Mouse (Mus musculus) limb, embryonic 12.5 days (tissue): ENCODE data around the gene Dglucy. TPM values are rescaled to one million over a fixed set of nuclear protein-coding genes. Genes with fewer than 3 reads are reported as not detected.

ENCODE experiments used
- ATAC-seq: fragments of 200-750 bp; cut with Nextera tagmentation; 2 replicates; pipeline ENCODE4 v1.8.0; 2017; ENCODE audit warnings: low read depth, moderate TSS enrichment; ENCODE audit not compliant: insufficient number of reproducible peaks, insufficient read depth, low FRiP score, low TSS enrichment
- H3K27ac ChIP-seq: fragments of 300-500 bp; sonication (generic); 2 replicates; pipeline ENCODE4 v1.5.1; 2016; ENCODE audit warnings: mild to moderate bottlenecking, moderate library complexity
- H3K27me3 ChIP-seq: fragments of 300-500 bp; sonication (generic); 2 replicates; pipeline ENCODE4 v1.6.1; 2016; ENCODE audit warnings: mild to moderate bottlenecking, moderate library complexity
- H3K36me3 ChIP-seq: fragments of 300-500 bp; sonication (generic); 2 replicates; pipeline ENCODE4 v1.6.1; 2016; ENCODE audit warnings: mild to moderate bottlenecking, moderate library complexity
- H3K4me1 ChIP-seq: fragments of 300-500 bp; sonication (generic); replicated peaks from 2 replicates; pipeline ENCODE4 v1.6.1; 2016
- H3K4me2 ChIP-seq: fragments of 300-500 bp; sonication (generic); 2 replicates; pipeline ENCODE4 v1.6.1; 2016; ENCODE audit warnings: mild to moderate bottlenecking, moderate library complexity
- H3K4me3 ChIP-seq: fragments of 300-500 bp; sonication (generic); replicated peaks from 2 replicates; pipeline ENCODE4 v1.5.1; 2016; ENCODE audit warnings: mild to moderate bottlenecking
- H3K9ac ChIP-seq: fragments of 300-500 bp; sonication (generic); replicated peaks from 2 replicates; pipeline ENCODE4 v1.6.1; 2016; ENCODE audit warnings: mild to moderate bottlenecking, moderate library complexity
- H3K9me3 ChIP-seq: fragments of 300-500 bp; sonication (generic); 2 replicates; pipeline ENCODE4 v1.6.1; 2016; ENCODE audit warnings: mild to moderate bottlenecking, moderate library complexity
- WGBS: fragments of 180-500 bp; shearing (Covaris S2); methylation state at CpG from one replicate; pipeline ENCODE4 v1.1.7; 2016; 5-methylcytosine and 5-hydroxymethylcytosine counted together
- polyA plus RNA-seq: library from polyadenylated mRNA; unstranded; fragments of >200 nt; fragmentation: Nextera tagmentation; extraction: Ambion mirVana; gene quantifications from 2 replicates; pipeline ENCODE4 v1.2.1, GENCODE M21; 2016

Dglucy gene
- polyA plus RNA-seq, result 0.99 and 1.5 TPM in 2 replicates

DNA sequence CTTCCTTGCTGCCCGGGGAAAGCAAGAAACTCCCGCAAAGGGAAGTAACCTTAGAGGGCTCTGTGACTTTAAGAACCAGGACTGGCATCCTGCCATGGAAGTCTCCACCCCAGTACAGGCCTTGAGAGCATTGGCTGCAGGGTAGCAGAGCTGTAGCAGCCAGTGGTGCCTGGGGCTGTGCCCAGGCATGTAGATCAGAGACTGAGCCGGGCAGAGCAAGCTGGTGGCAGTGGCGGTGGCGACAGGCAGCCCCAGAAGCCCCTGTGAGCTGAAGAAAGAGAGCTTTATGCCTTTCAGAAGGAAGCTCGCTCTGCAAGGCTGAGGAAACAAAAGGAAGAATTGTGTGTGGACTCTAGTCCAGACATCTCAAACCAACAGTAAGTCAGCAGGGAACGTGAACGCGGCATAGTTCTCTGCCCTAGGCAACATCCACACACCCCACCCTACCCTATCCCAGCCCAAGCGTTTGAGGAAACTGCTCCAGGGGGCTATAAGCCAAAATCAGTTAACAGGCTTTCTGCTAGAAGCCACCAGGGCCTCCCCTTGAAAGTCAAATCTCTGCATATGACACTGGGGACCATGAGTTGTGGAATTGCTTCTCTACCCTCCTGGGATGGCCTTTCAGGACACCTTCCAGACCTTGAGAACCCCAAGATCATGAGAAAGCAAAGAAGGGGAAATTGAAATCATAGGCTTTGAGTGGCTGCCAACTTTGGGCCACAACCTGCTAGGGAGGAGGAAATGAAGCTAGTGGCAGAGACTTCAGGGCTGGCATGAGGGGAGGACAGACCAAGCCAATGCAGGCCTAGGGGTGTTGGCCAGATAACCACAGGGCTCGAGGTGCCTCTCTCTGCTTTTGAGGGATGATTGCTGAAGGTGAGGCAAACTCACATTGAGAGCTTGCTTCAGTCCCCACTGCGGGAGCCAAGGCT lies at the start of gene Dglucy:
Dglucy (plus strand) TSS at position 124 of the 932 bp plus-strand sequence.
- Histone ChIP-seq H3K4me1 (peaks cover 12% of the 10 kb centered on the region), H3K9ac (peak within 1 kb of the TSS; percentile 37; the same call in 1 of the 2 replicates), H3K36me3 (no peaks in the 10 kb centered on the region), H3K4me3 (peak within 1 kb of the TSS; percentile 15), H3K4me2 (peak within 1 kb of the TSS; percentile 35), H3K9me3 (no peaks in the 10 kb centered on the region), H3K27me3 (no peaks in the 10 kb centered on the region), H3K27ac (peak within 1 kb of the TSS; percentile 79)
- 62% methylated on average over 12 of the region's 12 CpGs for WGBS
- ATAC-seq, result peak; percentile 77; the same call in 1 of the 2 replicates

DNA sequence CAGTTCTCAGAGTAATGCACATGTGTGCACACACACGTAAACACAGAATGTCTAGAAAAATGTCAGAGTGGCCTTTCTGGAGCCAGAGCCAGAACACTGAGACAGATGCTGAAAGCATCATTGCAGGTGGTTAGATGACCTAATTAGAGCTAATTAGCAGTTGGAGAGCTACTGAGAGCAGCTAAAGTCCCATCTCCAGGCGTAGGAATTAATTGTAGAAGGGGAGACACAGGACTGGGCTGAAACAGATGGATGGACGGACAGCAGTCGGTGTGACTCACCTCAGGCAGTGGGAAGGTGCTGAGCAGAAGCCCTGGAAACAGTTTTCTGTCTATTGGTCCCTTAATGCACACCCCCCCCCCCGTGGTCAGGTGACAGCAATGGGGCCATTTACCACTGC lies 43.7 kb upstream of the Dglucy start:
- Histone ChIP-seq H3K4me2 (no peak overlapping the region), H3K4me1 (no peaks in the 10 kb centered on the region), H3K9me3 (no peaks in the 10 kb centered on the region), H3K36me3 (no peaks in the 10 kb centered on the region), H3K27ac (no peak overlapping the region), H3K4me3 (no peak overlapping the region), H3K27me3 (no peaks in the 10 kb centered on the region), H3K9ac (no peak overlapping the region)
- no peak for ATAC-seq
- WGBS, result 60% methylated on average over 5 of the region's 5 CpGs

DNA sequence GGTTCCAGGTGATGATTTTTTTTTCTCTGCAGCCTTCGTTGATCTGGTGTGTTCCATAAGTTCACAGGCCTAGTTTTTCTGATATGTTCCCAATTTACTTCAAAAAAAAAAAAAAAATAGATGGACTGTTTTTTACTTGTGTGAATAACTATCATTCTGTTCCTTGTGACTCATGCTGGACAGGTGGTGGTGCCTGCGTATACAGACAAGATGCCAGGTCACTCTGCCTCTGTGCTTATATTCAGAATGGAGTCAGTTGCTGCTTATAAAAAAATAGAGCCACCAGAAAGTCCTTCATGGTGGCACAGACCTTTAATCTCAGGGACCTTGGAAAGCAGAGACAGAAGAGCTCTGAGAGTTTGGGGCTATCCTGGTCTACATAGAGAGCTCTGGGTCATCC lies 43.3 kb upstream of the Dglucy start:
- Histone ChIP-seq H3K9ac (no peak overlapping the region), H3K4me3 (no peak overlapping the region), H3K4me1 (no peaks in the 10 kb centered on the region), H3K27ac (no peak overlapping the region), H3K27me3 (no peaks in the 10 kb centered on the region), H3K9me3 (no peaks in the 10 kb centered on the region), H3K36me3 (no peaks in the 10 kb centered on the region), H3K4me2 (no peak overlapping the region)
- 50% methylated on average over 2 of the region's 2 CpGs for WGBS
- ATAC-seq, result no peak

DNA sequence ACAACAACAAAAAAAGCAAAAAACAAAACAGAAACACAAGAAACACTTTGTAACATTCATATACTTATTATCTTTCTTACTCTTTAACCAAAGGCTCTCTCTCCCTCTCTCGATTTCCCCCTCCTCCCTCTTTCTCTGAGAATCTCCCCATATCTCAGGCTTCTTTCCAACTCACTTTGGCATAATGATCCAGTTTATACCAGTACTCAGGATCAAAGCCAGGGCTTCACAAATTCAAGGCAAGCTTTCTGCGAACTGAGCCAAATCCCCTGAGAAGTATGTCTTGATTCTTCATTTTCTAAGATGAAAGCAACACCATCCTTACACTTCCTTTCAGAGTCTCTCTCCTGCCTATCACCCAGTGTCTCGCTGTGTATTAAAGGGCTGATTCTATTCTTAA lies 40.4 kb upstream of the Dglucy start:
- Histone ChIP-seq H3K9me3 (no peaks in the 10 kb centered on the region), H3K36me3 (no peaks in the 10 kb centered on the region), H3K4me3 (no peak overlapping the region), H3K27ac (no peak overlapping the region), H3K4me1 (no peaks in the 10 kb centered on the region), H3K27me3 (no peaks in the 10 kb centered on the region), H3K9ac (no peak overlapping the region), H3K4me2 (no peak overlapping the region)
- WGBS, result 74% methylated on average over 3 of the region's 3 CpGs
- no peak for ATAC-seq

DNA sequence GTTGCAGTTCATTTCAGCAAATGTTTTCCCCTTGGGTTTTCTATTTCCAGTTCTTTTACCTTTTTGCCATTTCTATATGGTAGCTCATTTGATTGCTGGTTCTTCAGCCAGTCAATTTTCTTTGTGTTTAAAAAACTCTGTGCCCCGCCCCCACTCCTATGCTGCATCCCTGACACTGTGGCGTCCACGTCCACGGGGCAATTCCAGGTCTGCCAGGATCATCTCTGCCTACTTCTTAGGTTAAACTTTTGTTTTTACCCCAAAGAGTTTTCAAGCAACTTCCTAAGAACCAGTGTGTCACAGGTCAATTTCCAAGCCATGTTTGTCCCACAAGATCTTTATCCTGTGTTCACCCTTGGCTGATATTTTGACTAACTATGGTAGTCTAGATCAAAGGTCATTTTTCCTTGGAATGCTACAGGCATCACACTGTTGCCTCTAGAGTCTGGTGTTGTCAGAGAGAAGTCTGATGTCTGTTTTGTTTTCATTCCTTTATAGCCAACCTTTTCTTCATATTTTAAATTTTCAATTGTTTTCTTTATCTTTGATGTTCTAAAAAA lies 39.8 kb upstream of the Dglucy start:
- ATAC-seq, result no peak
- 75% methylated on average over 4 of the region's 4 CpGs for WGBS
- Histone ChIP-seq H3K27me3 (no peaks in the 10 kb centered on the region), H3K9ac (no peak overlapping the region), H3K9me3 (no peaks in the 10 kb centered on the region), H3K4me1 (no peaks in the 10 kb centered on the region), H3K36me3 (no peaks in the 10 kb centered on the region), H3K4me2 (no peak overlapping the region), H3K27ac (no peak overlapping the region), H3K4me3 (no peak overlapping the region)

DNA sequence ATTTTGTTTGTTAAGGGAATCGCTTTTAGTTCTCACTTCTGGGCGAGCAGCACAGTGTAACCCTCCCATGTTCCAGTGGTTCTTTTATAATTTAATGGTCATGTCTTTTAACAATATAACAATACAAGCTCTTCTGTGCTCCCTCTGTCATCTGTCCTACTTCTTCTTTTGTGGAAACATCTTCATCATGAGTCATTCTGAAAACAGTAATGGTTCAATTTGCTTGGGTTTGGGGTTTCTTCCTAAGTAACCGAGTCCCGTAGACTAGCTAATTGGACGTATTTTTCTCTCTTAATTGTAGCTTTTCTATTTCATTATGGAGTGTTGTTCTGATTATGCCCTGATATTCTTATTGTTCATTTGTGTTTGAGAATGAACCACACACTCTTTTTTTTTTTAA lies 38.5 kb upstream of the Dglucy start:
- no peaks in the 10 kb centered on the region for H3K27me3 ChIP-seq
- ATAC-seq, result no peak
- H3K9me3 ChIP-seq, result no peaks in the 10 kb centered on the region
- H3K9ac ChIP-seq, result no peak overlapping the region
- 89% methylated on average over 5 of the region's 5 CpGs for WGBS
- H3K27ac ChIP-seq, result no peak overlapping the region
- H3K36me3 ChIP-seq, result no peaks in the 10 kb centered on the region
- no peak overlapping the region for H3K4me2 ChIP-seq
- no peaks in the 10 kb centered on the region for H3K4me1 ChIP-seq
- no peak overlapping the region for H3K4me3 ChIP-seq

DNA sequence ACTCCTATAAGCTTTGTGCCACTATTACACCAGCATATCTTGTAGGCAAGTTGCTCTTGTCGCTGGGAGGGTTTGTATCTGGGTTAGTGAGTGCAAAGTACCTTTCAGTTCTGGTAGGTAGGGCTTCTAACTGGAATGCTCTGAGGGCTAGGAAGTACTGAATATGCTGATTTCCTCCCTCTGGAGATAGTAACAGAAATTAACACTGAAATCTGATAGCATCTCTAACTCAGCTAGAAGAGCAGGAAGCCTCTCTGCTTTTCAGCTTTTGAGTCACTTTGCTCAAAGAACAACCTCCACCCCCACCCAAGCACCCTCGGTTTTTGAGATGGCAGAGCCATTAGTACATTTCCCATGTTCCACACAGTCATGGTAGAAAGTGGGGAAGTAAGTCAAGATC lies 36.4 kb upstream of the Dglucy start:
- no peaks in the 10 kb centered on the region for H3K4me1 ChIP-seq
- no peaks in the 10 kb centered on the region for H3K36me3 ChIP-seq
- no peak overlapping the region for H3K9ac ChIP-seq
- H3K9me3 ChIP-seq, result no peaks in the 10 kb centered on the region
- H3K4me3 ChIP-seq, result no peak overlapping the region
- H3K27me3 ChIP-seq, result no peaks in the 10 kb centered on the region
- no peak overlapping the region for H3K27ac ChIP-seq
- no peak for ATAC-seq
- no peak overlapping the region for H3K4me2 ChIP-seq
- WGBS, result 67% methylated on average over 2 of the region's 2 CpGs

DNA sequence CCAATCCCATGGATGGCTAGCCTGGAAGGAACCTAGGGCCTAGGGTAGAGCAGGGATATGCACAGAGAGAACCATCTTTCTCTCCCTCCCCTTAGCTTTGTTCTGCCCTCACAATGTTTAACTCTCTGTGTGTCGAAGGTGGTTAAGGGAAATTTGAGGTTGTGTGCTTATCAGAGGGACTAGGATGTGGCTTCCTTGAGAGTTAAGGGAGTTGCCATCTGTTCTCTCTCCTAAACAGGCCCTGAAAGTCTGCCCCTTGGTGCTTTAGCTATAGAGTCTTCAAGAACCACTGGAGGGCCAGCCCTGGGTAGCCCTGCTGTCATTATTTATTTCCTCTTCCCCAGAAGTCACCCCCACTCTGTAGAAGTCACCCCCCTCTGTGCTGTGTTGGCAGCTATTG lies 25.9 kb upstream of the Dglucy start:
- ATAC-seq, result no peak
- Histone ChIP-seq H3K27me3 (no peaks in the 10 kb centered on the region), H3K4me2 (no peak overlapping the region), H3K9me3 (no peaks in the 10 kb centered on the region), H3K4me3 (no peak overlapping the region), H3K27ac (no peak overlapping the region), H3K4me1 (no peaks in the 10 kb centered on the region), H3K9ac (no peak overlapping the region), H3K36me3 (no peaks in the 10 kb centered on the region)
- 70% methylated on average over 1 of the region's 1 CpGs for WGBS

DNA sequence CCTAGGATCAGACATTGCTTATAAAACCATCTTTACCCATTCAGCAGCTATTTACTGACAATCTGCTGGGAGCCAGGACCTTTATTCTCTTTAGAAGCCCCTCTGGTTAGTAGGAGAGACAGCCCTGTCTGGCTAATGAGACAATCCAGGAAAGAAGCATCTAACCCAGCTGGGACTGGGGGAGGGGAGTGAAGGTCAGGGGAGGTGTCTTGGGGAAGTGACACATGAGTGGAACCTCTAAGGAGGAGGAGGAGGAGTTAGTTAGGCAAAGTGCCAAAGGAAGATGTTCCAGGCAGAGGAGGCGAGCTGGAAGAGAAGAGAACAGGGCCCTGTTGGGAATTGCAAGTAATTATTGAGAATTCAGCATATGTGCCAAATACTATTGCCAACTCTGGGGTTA lies 25.1 kb upstream of the Dglucy start:
- H3K4me1 ChIP-seq, result no peaks in the 10 kb centered on the region
- H3K9me3 ChIP-seq, result no peaks in the 10 kb centered on the region
- no peaks in the 10 kb centered on the region for H3K36me3 ChIP-seq
- no peak overlapping the region for H3K27ac ChIP-seq
- no peak overlapping the region for H3K9ac ChIP-seq
- no peak overlapping the region for H3K4me3 ChIP-seq
- WGBS, result 61% methylated on average over 1 of the region's 1 CpGs
- no peak for ATAC-seq
- H3K4me2 ChIP-seq, result no peak overlapping the region
- H3K27me3 ChIP-seq, result no peaks in the 10 kb centered on the region

DNA sequence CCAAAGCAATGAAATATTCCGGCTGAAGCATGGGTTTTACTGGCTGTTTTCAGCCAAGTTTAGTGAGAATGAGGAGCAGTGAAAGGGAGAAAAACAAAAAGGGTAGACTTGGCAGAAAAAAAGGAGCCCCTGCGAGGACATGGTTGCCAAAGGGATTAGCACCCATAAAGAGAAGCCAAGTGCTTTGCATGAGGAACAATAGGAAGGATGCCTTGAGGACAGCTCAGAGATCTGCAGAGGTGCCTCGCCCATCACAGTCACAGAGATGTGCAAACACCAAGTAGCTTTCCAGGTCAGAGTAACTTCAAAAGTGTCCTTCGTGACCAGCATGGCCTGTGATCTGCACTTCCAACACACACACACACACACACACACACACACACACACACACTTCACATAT lies 21.4 kb upstream of the Dglucy start:
- WGBS, result 65% methylated on average over 4 of the region's 4 CpGs
- Histone ChIP-seq H3K4me2 (no peak overlapping the region), H3K27me3 (no peaks in the 10 kb centered on the region), H3K9ac (no peak overlapping the region), H3K4me1 (no peaks in the 10 kb centered on the region), H3K36me3 (no peaks in the 10 kb centered on the region), H3K27ac (no peak overlapping the region), H3K9me3 (no peaks in the 10 kb centered on the region), H3K4me3 (no peak overlapping the region)
- ATAC-seq, result no peak

DNA sequence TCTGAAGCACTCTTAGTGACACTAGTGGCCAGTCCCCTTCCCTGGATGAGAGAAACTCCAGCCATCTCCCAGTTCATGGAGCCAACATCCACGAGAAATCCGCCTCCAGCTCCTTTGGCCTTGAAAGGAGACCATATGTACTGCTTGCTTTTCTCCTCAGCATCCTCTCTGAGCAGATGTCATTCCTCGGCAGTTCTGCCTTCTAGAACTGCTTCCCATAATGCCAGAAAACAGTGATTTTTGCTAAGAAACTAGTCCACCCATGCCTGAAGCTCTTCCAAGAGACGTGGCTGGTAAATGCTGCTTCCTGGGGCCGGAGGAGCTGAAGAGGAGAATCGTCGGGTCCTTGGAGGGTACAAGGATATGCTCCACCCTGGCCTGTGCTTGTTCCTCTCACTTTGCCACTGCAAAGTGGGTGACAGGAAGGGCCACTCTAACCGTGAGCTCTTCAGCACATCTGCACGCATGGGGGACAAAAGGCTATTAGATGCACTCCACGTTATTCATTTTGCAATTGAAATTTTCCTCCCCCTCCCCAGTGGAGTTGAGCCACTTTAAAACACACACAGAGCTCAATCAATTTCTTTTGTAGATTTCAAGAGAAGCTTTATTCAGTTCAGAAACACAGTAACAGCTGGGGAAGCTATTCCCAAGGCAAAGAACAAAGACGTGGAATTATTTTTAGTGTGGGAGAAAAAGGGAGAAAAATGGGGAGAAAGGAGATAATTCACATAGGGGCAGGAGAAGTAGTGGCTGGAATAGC lies 16.0 kb upstream of the Dglucy start:
- no peak overlapping the region for H3K27ac ChIP-seq
- no peaks in the 10 kb centered on the region for H3K9me3 ChIP-seq
- no peak for ATAC-seq
- H3K4me1 ChIP-seq, result no peaks in the 10 kb centered on the region
- no peak overlapping the region for H3K4me2 ChIP-seq
- H3K9ac ChIP-seq, result no peak overlapping the region
- 72% methylated on average over 11 of the region's 11 CpGs for WGBS
- no peaks in the 10 kb centered on the region for H3K36me3 ChIP-seq
- H3K27me3 ChIP-seq, result no peaks in the 10 kb centered on the region
- H3K4me3 ChIP-seq, result no peak overlapping the region
